Mouse (Mus musculus) hindbrain, embryonic 15.5 days (tissue): ENCODE results near the gene Pde7b. TPM values are rescaled to one million over a fixed set of nuclear protein-coding genes. Genes with fewer than 3 reads are reported as not detected.

ENCODE experiments used
- ATAC-seq: fragments of 200-750 bp; cut with Nextera tagmentation; 2 replicates; pipeline ENCODE4 v1.8.0; 2017; ENCODE audit warnings: low read depth, moderate number of reproducible peaks, moderate TSS enrichment; ENCODE audit not compliant: low FRiP score
- H3K27ac ChIP-seq: fragments of 300-500 bp; sonication (generic); replicated peaks from 2 replicates; pipeline ENCODE4 v1.5.1; 2015; ENCODE audit warnings: mild to moderate bottlenecking, inconsistent platforms
- H3K27me3 ChIP-seq: fragments of 300-500 bp; sonication (generic); 2 replicates; pipeline ENCODE4 v1.6.1; 2015; ENCODE audit warnings: control low read depth, inconsistent platforms
- H3K36me3 ChIP-seq: fragments of 300-500 bp; sonication (generic); 2 replicates; pipeline ENCODE4 v1.6.1; 2015; ENCODE audit warnings: control low read depth, inconsistent platforms
- H3K4me1 ChIP-seq: fragments of 300-500 bp; sonication (generic); replicated peaks from 2 replicates; pipeline ENCODE4 v1.6.1; 2015; ENCODE audit warnings: control low read depth, inconsistent platforms
- H3K4me2 ChIP-seq: fragments of 300-500 bp; sonication (generic); 2 replicates; pipeline ENCODE4 v1.6.1; 2015; ENCODE audit warnings: moderate library complexity, mild to moderate bottlenecking, inconsistent platforms
- H3K4me3 ChIP-seq: fragments of 300-500 bp; sonication (generic); 2 replicates; pipeline ENCODE4 v1.5.1; 2015; ENCODE audit warnings: mild to moderate bottlenecking, inconsistent platforms
- H3K9ac ChIP-seq: fragments of 300-500 bp; sonication (generic); 2 replicates; pipeline ENCODE4 v1.6.1; 2015; ENCODE audit warnings: inconsistent platforms
- H3K9me3 ChIP-seq: fragments of 300-500 bp; sonication (generic); 2 replicates; pipeline ENCODE4 v1.6.1; 2016; ENCODE audit warnings: control low read depth, inconsistent platforms
- WGBS: fragments of 180-500 bp; shearing (Covaris S2); methylation state at CpG from one replicate; pipeline ENCODE4 v1.1.7; 2015; 5-methylcytosine and 5-hydroxymethylcytosine counted together
- polyA plus RNA-seq: library from polyadenylated mRNA; unstranded; fragments of >200 nt; fragmentation: Nextera tagmentation; extraction: Ambion mirVana; gene quantifications from 2 replicates; pipeline ENCODE4 v1.2.1, GENCODE M21; 2015

Pde7b gene
- polyA plus RNA-seq, 1 experiment from 2014 or later = 2.9 TPM

- WGBS = 80% methylated on average over 2 of the region's 2 CpGs
Observed at GRCm38 (mm10) chr10:20666655-20667054, 58.2 kb downstream of the Pde7b start.

GRCm38 (mm10) chr10:20662951-20663350 lies 61.9 kb downstream of the Pde7b start:
- Histone ChIP-seq H3K4me3 (no peak overlapping the region), H3K4me1 (peaks cover 4% of the 10 kb centered on the region; the same call in 1 of the 2 replicates), H3K4me2 (no peak overlapping the region), H3K9ac (no peak overlapping the region), H3K36me3 (no peaks in the 10 kb centered on the region), H3K9me3 (no peaks in the 10 kb centered on the region), H3K27me3 (no peaks in the 10 kb centered on the region), H3K27ac (no peak overlapping the region)
- no peak for ATAC-seq
- WGBS = 89% methylated on average over 7 of the region's 7 CpGs

More at GRCm38 (mm10) chr10:20666655-20667054, 58.2 kb downstream of the Pde7b start:
- no peaks in the 10 kb centered on the region for H3K27me3 ChIP-seq
- no peak overlapping the region for H3K9ac ChIP-seq
- H3K27ac ChIP-seq = no peak overlapping the region
- H3K4me2 ChIP-seq = no peak overlapping the region
- H3K4me1 ChIP-seq = peaks cover 2% of the 10 kb centered on the region
- H3K36me3 ChIP-seq = no peaks in the 10 kb centered on the region
- no peaks in the 10 kb centered on the region for H3K9me3 ChIP-seq
- no peak overlapping the region for H3K4me3 ChIP-seq
- no peak for ATAC-seq

- H3K4me2 ChIP-seq = no peak overlapping the region
- 75% methylated on average over 5 of the region's 5 CpGs for WGBS
- no peaks in the 10 kb centered on the region for H3K9me3 ChIP-seq
- H3K4me3 ChIP-seq = no peak overlapping the region
- no peak for ATAC-seq
- no peak overlapping the region for H3K27ac ChIP-seq
- no peaks in the 10 kb centered on the region for H3K36me3 ChIP-seq
- no peaks in the 10 kb centered on the region for H3K27me3 ChIP-seq
- no peak overlapping the region for H3K9ac ChIP-seq
- H3K4me1 ChIP-seq = peaks cover 4% of the 10 kb centered on the region; the same call in 1 of the 2 replicates
Observed at GRCm38 (mm10) chr10:20661684-20662083, 63.2 kb downstream of the Pde7b start.

GRCm38 (mm10) chr10:20659718-20660117 lies 65.2 kb downstream of the Pde7b start:
- WGBS = 85% methylated on average over 4 of the region's 4 CpGs
- no peak for ATAC-seq

GRCm38 (mm10) chr10:20659268-20659667 lies 65.6 kb downstream of the Pde7b start:
- Histone ChIP-seq H3K4me3 (no peak overlapping the region), H3K36me3 (no peaks in the 10 kb centered on the region), H3K4me1 (peaks cover 4% of the 10 kb centered on the region; the same call in 1 of the 2 replicates), H3K9me3 (no peaks in the 10 kb centered on the region), H3K4me2 (no peak overlapping the region), H3K27me3 (no peaks in the 10 kb centered on the region), H3K27ac (no peak overlapping the region), H3K9ac (no peak overlapping the region)
- no peak for ATAC-seq
- WGBS = 73% methylated on average over 7 of the region's 7 CpGs

More at GRCm38 (mm10) chr10:20659718-20660117, 65.2 kb downstream of the Pde7b start:
- peaks cover 4% of the 10 kb centered on the region; the same call in 1 of the 2 replicates for H3K4me1 ChIP-seq
- H3K4me2 ChIP-seq = no peak overlapping the region
- H3K36me3 ChIP-seq = no peaks in the 10 kb centered on the region
- H3K27ac ChIP-seq = no peak overlapping the region
- H3K27me3 ChIP-seq = no peaks in the 10 kb centered on the region
- H3K9me3 ChIP-seq = no peaks in the 10 kb centered on the region
- H3K4me3 ChIP-seq = no peak overlapping the region
- no peak overlapping the region for H3K9ac ChIP-seq

- Histone ChIP-seq H3K4me1 (peaks cover 4% of the 10 kb centered on the region; the same call in 1 of the 2 replicates), H3K4me2 (no peak overlapping the region), H3K9me3 (no peaks in the 10 kb centered on the region), H3K4me3 (no peak overlapping the region), H3K27ac (no peak overlapping the region), H3K27me3 (no peaks in the 10 kb centered on the region), H3K36me3 (no peaks in the 10 kb centered on the region), H3K9ac (no peak overlapping the region)
- 79% methylated on average over 7 of the region's 7 CpGs for WGBS
- ATAC-seq = no peak
Observed at GRCm38 (mm10) chr10:20658716-20659115, 66.2 kb downstream of the Pde7b start.

GRCm38 (mm10) chr10:20657316-20658081 lies 67.4 kb downstream of the Pde7b start:
- Histone ChIP-seq H3K27me3 (no peaks in the 10 kb centered on the region), H3K4me1 (peaks cover 4% of the 10 kb centered on the region; the same call in 1 of the 2 replicates), H3K9me3 (no peaks in the 10 kb centered on the region), H3K9ac (no peak overlapping the region), H3K27ac (no peak overlapping the region), H3K4me3 (no peak overlapping the region), H3K4me2 (no peak overlapping the region), H3K36me3 (no peaks in the 10 kb centered on the region)
- 67% methylated on average over 12 of the region's 12 CpGs for WGBS
- ATAC-seq = no peak

DNA sequence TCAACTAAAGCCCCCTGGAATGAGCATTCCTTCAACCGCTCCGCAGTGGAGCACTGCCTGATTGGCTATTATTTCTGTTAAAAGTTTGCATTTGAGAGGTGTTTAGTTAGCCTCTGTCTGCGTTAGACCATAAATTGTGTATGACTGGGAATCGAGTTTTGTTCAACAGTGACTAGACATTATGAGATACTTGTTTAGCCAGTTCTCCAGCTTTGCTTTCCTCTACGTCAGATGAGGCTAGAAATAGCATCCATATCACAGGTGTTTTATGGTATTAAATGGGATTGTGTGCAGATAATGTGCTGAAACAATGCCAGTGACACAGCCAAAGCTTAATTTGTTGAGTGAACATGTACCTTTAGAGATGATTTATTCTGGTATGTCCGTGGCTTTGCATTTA lies 70.3 kb downstream of the Pde7b start:
- H3K4me1 ChIP-seq = peaks cover 4% of the 10 kb centered on the region; the same call in 1 of the 2 replicates
- 89% methylated on average over 6 of the region's 6 CpGs for WGBS
- H3K9me3 ChIP-seq = no peaks in the 10 kb centered on the region
- no peak overlapping the region for H3K4me2 ChIP-seq
- H3K27me3 ChIP-seq = no peaks in the 10 kb centered on the region
- ATAC-seq = no peak
- no peak overlapping the region for H3K4me3 ChIP-seq
- H3K9ac ChIP-seq = no peak overlapping the region
- H3K27ac ChIP-seq = no peak overlapping the region
- H3K36me3 ChIP-seq = no peaks in the 10 kb centered on the region

GRCm38 (mm10) chr10:20654187-20654586 lies 70.7 kb downstream of the Pde7b start:
- H3K36me3 ChIP-seq = no peaks in the 10 kb centered on the region
- no peaks in the 10 kb centered on the region for H3K27me3 ChIP-seq
- no peak for ATAC-seq
- no peak overlapping the region for H3K9ac ChIP-seq
- WGBS = 87% methylated on average over 6 of the region's 6 CpGs
- H3K4me3 ChIP-seq = no peak overlapping the region
- no peak overlapping the region for H3K4me2 ChIP-seq
- H3K27ac ChIP-seq = no peak overlapping the region
- H3K9me3 ChIP-seq = no peaks in the 10 kb centered on the region
- H3K4me1 ChIP-seq = peaks cover 3% of the 10 kb centered on the region; the same call in 1 of the 2 replicates

- Histone ChIP-seq H3K27ac (no peak overlapping the region), H3K4me3 (no peak overlapping the region), H3K4me2 (no peak overlapping the region), H3K36me3 (no peaks in the 10 kb centered on the region), H3K27me3 (no peaks in the 10 kb centered on the region), H3K9ac (no peak overlapping the region), H3K9me3 (no peaks in the 10 kb centered on the region), H3K4me1 (no peaks in the 10 kb centered on the region)
- ATAC-seq = no peak
- 82% methylated on average over 3 of the region's 3 CpGs for WGBS
Observed at GRCm38 (mm10) chr10:20653299-20653698, 71.6 kb downstream of the Pde7b start.

GRCm38 (mm10) chr10:20636381-20636780 lies 88.5 kb downstream of the Pde7b start:
- no peak overlapping the region for H3K4me3 ChIP-seq
- H3K36me3 ChIP-seq = no peaks in the 10 kb centered on the region
- no peaks in the 10 kb centered on the region for H3K4me1 ChIP-seq
- H3K27me3 ChIP-seq = no peaks in the 10 kb centered on the region
- H3K27ac ChIP-seq = no peak overlapping the region
- 89% methylated on average over 8 of the region's 8 CpGs for WGBS
- no peak overlapping the region for H3K9ac ChIP-seq
- H3K9me3 ChIP-seq = no peaks in the 10 kb centered on the region
- no peak for ATAC-seq
- no peak overlapping the region for H3K4me2 ChIP-seq

DNA sequence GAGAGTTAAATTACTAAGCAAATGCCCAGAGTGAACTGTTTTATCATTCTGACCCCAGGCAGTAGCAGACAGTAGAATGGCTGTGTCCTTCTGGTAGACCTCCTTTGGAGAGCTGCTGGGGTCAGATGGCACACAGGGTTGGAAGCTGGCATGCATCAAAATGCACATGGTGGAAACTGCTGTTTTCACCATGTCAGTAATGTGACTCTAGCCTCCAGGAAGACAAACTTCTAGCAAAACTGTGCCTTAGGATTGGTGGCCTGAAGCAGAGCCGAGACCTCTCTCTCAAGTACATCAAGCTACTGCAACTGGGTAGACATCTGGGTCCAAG lies 91.8 kb downstream of the Pde7b start:
- H3K9me3 ChIP-seq = no peaks in the 10 kb centered on the region
- no peaks in the 10 kb centered on the region for H3K27me3 ChIP-seq
- no peak overlapping the region for H3K4me3 ChIP-seq
- H3K27ac ChIP-seq = no peak overlapping the region
- no peaks in the 10 kb centered on the region for H3K4me1 ChIP-seq
- ATAC-seq = no peak
- no peak overlapping the region for H3K4me2 ChIP-seq
- H3K9ac ChIP-seq = no peak overlapping the region
- 98% methylated on average over 1 of the region's 1 CpGs for WGBS
- no peaks in the 10 kb centered on the region for H3K36me3 ChIP-seq
